Mouse (Mus musculus): ENCODE data around the gene Gramd1c. TPM values are rescaled to one million over a fixed set of nuclear protein-coding genes. Genes with fewer than 3 reads are reported as not detected.

The Gramd1c gene
- polyA plus RNA-seq, 1 experiment from 2014 or later, result 2.1 TPM

DNA sequence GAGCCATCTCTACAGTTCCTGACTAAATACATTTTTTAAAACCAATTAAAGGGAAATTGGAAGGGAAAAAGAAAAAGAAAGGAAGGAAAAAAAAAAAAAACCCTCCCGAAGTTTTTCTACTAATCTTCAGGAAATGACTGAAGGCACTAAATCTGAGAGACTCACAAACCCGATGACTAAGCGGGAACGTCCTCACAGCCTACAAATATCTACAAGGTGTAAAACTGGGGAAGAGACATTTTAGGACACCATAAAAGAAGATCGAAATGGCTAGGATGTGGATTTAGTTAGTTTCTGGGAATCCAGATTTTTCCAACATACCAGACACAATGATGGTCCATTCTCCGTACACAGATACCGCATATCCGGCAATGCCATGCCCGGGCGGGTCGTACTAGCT is 90.0 kb downstream of the Gramd1c start:
- H3K4me2 ChIP-seq, result no peak overlapping the region
- no peaks in the 10 kb centered on the region for H3K9me3 ChIP-seq (replicated peaks)
- H3K9ac ChIP-seq, result no peak overlapping the region
- no peak for ATAC-seq
- no peaks in the 10 kb centered on the region for H3K27me3 ChIP-seq
- H3K4me1 ChIP-seq, result no peaks in the 10 kb centered on the region
- no peaks in the 10 kb centered on the region; the same call in 1 of the 2 replicates for H3K36me3 ChIP-seq (ENCODE audit: poor library complexity, severe bottlenecking)
- WGBS, result 93% methylated on average over 11 of the region's 11 CpGs
- no peak overlapping the region for H3K4me3 ChIP-seq
- H3K27ac ChIP-seq, result no peak overlapping the region

DNA sequence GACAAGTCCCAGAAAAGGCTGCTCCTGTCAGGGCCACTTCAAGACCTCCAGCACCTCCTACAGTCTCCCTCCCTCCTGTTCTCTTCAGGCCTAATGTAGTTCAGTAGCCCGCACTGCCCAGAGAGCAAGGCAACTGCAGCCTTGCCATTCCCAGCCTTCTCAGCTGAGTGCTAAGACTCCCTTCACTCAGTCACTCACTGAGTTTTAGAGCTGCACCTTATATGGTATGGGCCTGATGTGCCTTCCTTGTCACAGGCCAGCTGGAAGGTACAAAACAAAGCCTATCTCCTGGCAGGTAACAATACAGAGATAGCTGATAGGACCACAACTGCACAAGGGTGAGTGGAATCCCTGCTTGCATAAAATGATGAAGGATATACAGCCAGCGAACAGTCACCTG is 90.8 kb downstream of the Gramd1c start:
- H3K27me3 ChIP-seq, result no peaks in the 10 kb centered on the region
- no peaks in the 10 kb centered on the region for H3K9me3 ChIP-seq (replicated peaks)
- ATAC-seq, result no peak
- no peak overlapping the region for H3K9ac ChIP-seq
- 94% methylated on average over 2 of the region's 2 CpGs for WGBS
- no peaks in the 10 kb centered on the region; the same call in 1 of the 2 replicates for H3K36me3 ChIP-seq (ENCODE audit: poor library complexity, severe bottlenecking)
- H3K4me1 ChIP-seq, result no peaks in the 10 kb centered on the region
- H3K27ac ChIP-seq, result no peak overlapping the region
- no peak overlapping the region for H3K4me3 ChIP-seq
- H3K4me2 ChIP-seq, result no peak overlapping the region

DNA sequence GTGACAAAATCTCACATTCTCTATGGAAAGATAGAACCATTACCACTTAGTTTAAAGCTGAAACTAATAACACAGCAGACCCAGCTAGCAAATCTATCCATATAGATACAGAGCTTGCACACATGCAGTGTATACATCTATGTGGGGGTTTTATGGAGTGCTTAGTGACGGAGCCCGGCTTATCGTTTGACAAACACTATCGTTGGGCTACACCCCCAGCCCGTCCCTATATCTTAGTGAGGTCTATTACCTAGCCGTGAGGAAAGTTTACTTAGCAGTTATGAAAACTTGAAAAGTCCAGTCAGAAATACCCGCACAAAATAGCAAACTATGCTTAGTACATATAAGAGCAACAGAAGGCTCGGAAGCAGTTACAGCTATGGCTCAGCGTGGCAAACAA is 91.4 kb downstream of the Gramd1c start:
- H3K4me3 ChIP-seq, result no peak overlapping the region
- no peaks in the 10 kb centered on the region; the same call in 1 of the 2 replicates for H3K36me3 ChIP-seq (ENCODE audit: poor library complexity, severe bottlenecking)
- H3K27ac ChIP-seq, result no peak overlapping the region
- no peak overlapping the region for H3K9ac ChIP-seq
- H3K4me2 ChIP-seq, result no peak overlapping the region
- no peak for ATAC-seq
- peaks cover 2% of the 10 kb centered on the region; the same call in 1 of the 2 replicates for H3K4me1 ChIP-seq
- H3K27me3 ChIP-seq, result no peaks in the 10 kb centered on the region
- H3K9me3 ChIP-seq (replicated peaks), result no peaks in the 10 kb centered on the region
- 95% methylated on average over 9 of the region's 9 CpGs for WGBS

DNA sequence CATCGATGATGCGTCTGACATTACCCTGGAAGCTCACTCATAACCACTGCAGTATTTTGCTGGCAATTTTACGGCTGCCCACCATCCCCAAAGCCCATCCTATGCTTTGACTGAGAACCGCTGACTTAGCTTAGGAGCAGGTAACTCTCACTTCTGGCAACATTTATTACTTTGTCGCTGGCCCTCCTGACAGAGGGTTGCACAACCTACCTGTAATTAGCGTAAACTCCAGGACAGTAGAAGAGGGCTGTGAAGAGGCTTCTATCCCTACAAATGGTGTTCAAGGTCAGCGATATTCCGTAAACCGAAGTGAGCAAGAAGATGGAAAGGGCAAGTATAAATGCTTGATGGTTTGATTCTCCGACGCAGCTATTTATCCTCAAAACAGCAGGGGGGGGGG is 92.0 kb downstream of the Gramd1c start:
- H3K9ac ChIP-seq, result no peak overlapping the region
- no peaks in the 10 kb centered on the region for H3K9me3 ChIP-seq (replicated peaks)
- H3K4me1 ChIP-seq, result peaks cover 7% of the 10 kb centered on the region
- 93% methylated on average over 11 of the region's 11 CpGs for WGBS
- no peak for ATAC-seq
- no peak overlapping the region for H3K4me2 ChIP-seq
- no peaks in the 10 kb centered on the region for H3K27me3 ChIP-seq
- H3K27ac ChIP-seq, result no peak overlapping the region
- H3K4me3 ChIP-seq, result no peak overlapping the region
- no peaks in the 10 kb centered on the region; the same call in 1 of the 2 replicates for H3K36me3 ChIP-seq (ENCODE audit: poor library complexity, severe bottlenecking)

DNA sequence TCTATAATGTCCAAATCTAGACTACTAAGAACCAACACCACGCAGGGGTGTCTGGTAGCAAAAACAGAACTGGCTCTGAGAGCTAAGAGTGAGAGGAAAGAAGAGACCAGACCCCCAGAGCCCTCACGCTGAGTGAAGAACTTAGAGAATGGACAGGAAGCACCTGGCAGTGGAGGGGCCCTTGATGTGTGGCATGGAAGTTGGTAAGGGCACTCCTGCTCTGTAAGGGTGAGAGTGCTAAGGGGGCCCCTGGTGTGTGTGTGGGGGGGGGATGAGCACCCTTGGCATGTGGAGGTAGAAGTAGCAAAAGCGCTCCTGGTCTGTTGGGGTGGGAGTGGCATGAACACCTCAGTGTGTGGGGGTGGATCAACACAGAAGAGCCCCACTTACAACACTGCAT is 92.7 kb downstream of the Gramd1c start:
- no peak for ATAC-seq
- Histone ChIP-seq H3K4me3 (no peak overlapping the region), H3K4me2 (no peak overlapping the region), H3K27ac (no peak overlapping the region), H3K9me3 (replicated peaks) (no peaks in the 10 kb centered on the region), H3K36me3 (ENCODE audit: poor library complexity, severe bottlenecking) (no peaks in the 10 kb centered on the region; the same call in 1 of the 2 replicates), H3K4me1 (peaks cover 12% of the 10 kb centered on the region), H3K9ac (no peak overlapping the region), H3K27me3 (no peaks in the 10 kb centered on the region)
- WGBS, result 89% methylated on average over 3 of the region's 3 CpGs

DNA sequence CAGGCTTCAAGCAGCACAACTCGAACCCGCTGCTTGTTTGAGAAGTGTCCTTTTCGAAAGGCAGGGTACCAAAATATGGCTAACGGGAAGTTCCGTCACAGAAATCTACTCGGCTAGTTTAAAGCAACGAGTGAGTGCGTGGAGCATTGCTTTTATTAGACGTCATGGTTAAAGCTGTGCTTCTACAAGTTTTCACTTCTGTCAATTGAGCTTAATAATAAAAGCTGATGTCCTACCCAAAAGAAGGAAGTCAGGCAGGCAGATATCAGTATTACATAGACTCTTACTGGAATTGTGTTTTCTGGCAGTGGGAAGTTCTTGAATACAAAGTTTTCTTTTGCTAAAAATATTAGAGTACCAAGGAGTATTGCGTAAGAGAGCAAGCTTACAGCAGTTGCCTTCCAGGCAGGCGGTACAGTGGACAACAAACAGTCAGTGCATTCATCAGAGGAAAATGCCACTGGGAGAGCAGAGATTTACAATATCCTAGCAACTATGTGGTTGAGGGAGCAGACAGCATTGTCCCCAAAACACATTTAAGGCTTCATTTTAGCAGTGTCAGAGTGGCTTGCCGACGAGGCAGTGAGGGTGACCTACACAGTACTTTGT is 97.3 kb downstream of the Gramd1c start:
- Histone ChIP-seq H3K27ac (no peak overlapping the region), H3K27me3 (no peaks in the 10 kb centered on the region), H3K4me1 (peaks cover 12% of the 10 kb centered on the region), H3K9ac (no peak overlapping the region), H3K4me3 (no peak overlapping the region), H3K4me2 (no peak overlapping the region), H3K9me3 (replicated peaks) (no peaks in the 10 kb centered on the region), H3K36me3 (ENCODE audit: poor library complexity, severe bottlenecking) (peaks cover 6% of the 10 kb centered on the region; the same call in 1 of the 2 replicates)
- ATAC-seq, result peak; percentile 58
- WGBS, result 66% methylated on average over 13 of the region's 13 CpGs

DNA sequence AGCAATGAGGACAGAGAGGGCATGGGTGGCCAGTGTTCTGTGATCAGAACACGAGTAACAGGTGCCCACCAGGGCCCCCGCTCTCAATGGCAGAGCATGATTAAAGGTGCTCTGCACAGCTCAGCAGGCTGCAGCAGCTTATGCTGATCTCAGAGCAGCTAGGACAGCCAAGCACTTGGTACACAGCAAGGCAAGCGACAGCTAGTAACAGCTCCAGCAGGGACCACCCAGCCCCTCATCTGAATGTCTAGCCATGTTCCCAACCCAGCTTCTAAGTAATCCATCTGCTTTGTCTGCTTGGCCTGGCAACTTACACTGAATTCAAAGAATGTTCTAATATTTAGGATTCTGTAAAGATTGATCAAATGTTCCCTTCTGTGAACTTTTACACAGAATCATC is 99.4 kb downstream of the Gramd1c start:
- Histone ChIP-seq H3K27ac (no peak overlapping the region), H3K36me3 (ENCODE audit: poor library complexity, severe bottlenecking) (0 out of 2 replicates have a peak, but pooled peaks cover 6% of the 10 kb centered on the region), H3K27me3 (no peaks in the 10 kb centered on the region), H3K4me1 (peaks cover 12% of the 10 kb centered on the region), H3K9me3 (replicated peaks) (no peaks in the 10 kb centered on the region), H3K4me2 (no peak overlapping the region), H3K9ac (no peak overlapping the region), H3K4me3 (no peak overlapping the region)
- ATAC-seq, result peak; percentile 48; the same call in 1 of the 2 replicates
- WGBS, result 75% methylated on average over 3 of the region's 3 CpGs

DNA sequence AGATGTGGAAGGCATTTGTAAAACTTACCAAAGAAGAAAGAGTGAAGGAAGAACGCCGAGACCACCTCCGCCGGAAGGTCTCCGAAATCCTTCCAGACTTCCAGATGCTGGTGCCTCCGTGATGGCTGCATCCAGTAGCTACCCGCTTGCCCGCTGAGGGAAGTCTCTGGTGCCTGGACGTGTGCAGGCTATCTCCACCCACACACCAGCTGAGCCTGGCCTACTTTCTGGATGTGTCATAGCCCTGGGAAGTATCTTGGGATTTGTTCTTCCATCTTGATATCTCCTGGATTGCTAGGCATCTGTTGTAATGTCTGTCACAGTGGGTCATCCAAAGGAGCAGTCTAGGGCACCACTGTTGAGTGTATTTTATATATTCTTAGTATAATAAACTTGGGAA is 99.9 kb downstream of the Gramd1c start:
- 0 out of 2 replicates have a peak, but pooled peaks cover 6% of the 10 kb centered on the region for H3K36me3 ChIP-seq (ENCODE audit: poor library complexity, severe bottlenecking)
- ATAC-seq, result no peak
- no peak overlapping the region for H3K4me3 ChIP-seq
- H3K9ac ChIP-seq, result no peak overlapping the region
- no peaks in the 10 kb centered on the region for H3K9me3 ChIP-seq (replicated peaks)
- no peak overlapping the region for H3K4me2 ChIP-seq
- peaks cover 12% of the 10 kb centered on the region for H3K4me1 ChIP-seq
- WGBS, result 91% methylated on average over 9 of the region's 9 CpGs
- H3K27me3 ChIP-seq, result no peaks in the 10 kb centered on the region
- no peak overlapping the region for H3K27ac ChIP-seq

DNA sequence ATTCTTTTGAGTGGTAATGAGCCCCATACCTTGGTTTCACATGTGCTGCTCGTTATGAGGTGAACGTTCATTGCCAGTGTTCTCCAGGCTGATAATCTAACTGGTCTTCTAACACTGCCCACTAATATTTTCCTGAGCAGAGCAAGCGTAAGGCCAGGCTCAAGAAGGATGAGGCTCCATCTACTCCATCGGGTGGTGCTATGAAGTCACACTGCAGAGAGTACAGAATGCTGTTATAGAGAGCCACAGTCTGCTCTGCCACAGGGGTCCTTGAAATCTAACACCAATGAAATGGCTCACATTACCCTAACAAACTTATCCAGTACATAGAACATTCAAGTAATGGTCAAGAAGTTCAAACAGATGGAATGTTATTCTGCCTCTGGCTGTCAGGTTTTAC is 105.1 kb downstream of the Gramd1c start:
- WGBS, result 85% methylated on average over 4 of the region's 4 CpGs
- no peak for ATAC-seq
- no peak overlapping the region for H3K4me2 ChIP-seq
- no peaks in the 10 kb centered on the region for H3K9me3 ChIP-seq (replicated peaks)
- no peaks in the 10 kb centered on the region for H3K27me3 ChIP-seq
- no peak overlapping the region for H3K4me3 ChIP-seq
- H3K4me1 ChIP-seq, result no peaks in the 10 kb centered on the region
- no peak overlapping the region for H3K27ac ChIP-seq
- H3K9ac ChIP-seq, result no peak overlapping the region
- peaks cover 15% of the 10 kb centered on the region; the same call in 1 of the 2 replicates for H3K36me3 ChIP-seq (ENCODE audit: poor library complexity, severe bottlenecking)

DNA sequence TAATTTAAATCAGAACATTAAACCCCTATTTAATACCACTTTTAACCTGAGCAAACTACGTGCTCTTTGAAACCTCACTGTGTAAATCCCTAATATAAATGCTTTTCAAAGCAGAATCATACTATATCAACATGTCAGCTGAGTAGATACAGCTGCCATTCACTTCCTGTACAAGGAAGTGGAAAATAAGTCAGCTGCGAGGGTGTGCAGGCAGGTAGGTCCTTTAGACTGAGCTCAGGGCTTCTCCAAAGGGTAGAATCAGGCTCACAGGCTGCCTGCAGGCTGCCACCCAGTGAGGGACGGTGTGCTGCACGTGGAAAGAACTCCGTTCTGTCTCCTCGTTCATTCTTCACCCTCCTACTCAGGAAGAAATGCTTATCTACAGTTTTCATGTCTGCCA is 108.2 kb downstream of the Gramd1c start:
- Histone ChIP-seq H3K27me3 (no peaks in the 10 kb centered on the region), H3K36me3 (ENCODE audit: poor library complexity, severe bottlenecking) (peaks cover 20% of the 10 kb centered on the region; the same call in 1 of the 2 replicates), H3K9me3 (replicated peaks) (no peaks in the 10 kb centered on the region), H3K9ac (no peak overlapping the region), H3K27ac (no peak overlapping the region), H3K4me3 (no peak overlapping the region), H3K4me2 (no peak overlapping the region), H3K4me1 (no peaks in the 10 kb centered on the region)
- WGBS, result 87% methylated on average over 6 of the region's 6 CpGs
- ATAC-seq, result no peak

DNA sequence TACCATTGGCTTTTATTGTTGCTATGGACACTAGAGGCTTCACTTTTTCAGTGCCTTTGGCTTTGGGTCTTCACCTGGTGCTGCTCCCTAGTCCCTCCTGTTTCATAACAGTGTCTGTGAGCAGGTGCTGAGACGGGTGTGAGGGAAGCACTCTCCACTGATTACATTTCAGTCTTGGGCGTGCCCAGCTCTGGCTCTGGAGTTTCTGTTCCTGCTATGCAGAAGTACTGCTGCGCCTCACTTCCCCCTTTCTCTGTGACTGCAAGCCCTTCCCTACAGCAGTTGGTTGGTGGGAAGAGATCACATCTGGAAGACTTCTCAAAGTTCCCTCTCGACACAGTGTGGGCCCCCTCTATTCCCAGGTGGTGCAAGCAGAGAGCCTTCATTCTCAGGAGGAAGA is 111.6 kb downstream of the Gramd1c start:
- 94% methylated on average over 4 of the region's 4 CpGs for WGBS
- Histone ChIP-seq H3K36me3 (ENCODE audit: poor library complexity, severe bottlenecking) (peaks cover 7% of the 10 kb centered on the region; the same call in 1 of the 2 replicates), H3K27ac (no peak overlapping the region), H3K27me3 (no peaks in the 10 kb centered on the region), H3K9me3 (replicated peaks) (no peaks in the 10 kb centered on the region), H3K4me1 (no peaks in the 10 kb centered on the region), H3K4me2 (no peak overlapping the region), H3K9ac (no peak overlapping the region), H3K4me3 (no peak overlapping the region)
- ATAC-seq, result no peak

DNA sequence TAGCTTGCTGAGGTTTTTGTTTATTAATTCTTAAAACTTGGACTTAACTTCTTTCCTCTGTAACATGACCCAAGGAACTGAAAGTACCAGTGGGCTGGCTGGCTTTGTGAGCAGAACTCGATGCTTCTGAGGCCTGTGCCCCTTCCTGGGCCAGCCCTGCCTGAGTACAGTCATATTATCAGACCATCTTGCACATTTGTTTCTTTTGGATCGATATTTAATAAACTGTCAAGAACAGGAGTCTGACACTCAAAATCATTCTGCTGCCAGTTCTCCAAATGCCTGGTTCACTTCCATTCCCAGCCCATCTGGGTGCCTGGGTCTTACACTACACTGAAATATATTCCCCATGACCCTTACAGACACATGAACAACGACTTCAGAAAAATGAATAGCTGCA is 117.3 kb downstream of the Gramd1c start:
- H3K4me2 ChIP-seq, result no peak overlapping the region
- no peak overlapping the region for H3K9ac ChIP-seq
- no peaks in the 10 kb centered on the region for H3K36me3 ChIP-seq (ENCODE audit: poor library complexity, severe bottlenecking)
- H3K27ac ChIP-seq, result no peak overlapping the region
- H3K9me3 ChIP-seq (replicated peaks), result no peaks in the 10 kb centered on the region
- no peak for ATAC-seq
- 78% methylated on average over 3 of the region's 3 CpGs for WGBS
- no peaks in the 10 kb centered on the region for H3K4me1 ChIP-seq
- no peak overlapping the region for H3K4me3 ChIP-seq
- H3K27me3 ChIP-seq, result no peaks in the 10 kb centered on the region

DNA sequence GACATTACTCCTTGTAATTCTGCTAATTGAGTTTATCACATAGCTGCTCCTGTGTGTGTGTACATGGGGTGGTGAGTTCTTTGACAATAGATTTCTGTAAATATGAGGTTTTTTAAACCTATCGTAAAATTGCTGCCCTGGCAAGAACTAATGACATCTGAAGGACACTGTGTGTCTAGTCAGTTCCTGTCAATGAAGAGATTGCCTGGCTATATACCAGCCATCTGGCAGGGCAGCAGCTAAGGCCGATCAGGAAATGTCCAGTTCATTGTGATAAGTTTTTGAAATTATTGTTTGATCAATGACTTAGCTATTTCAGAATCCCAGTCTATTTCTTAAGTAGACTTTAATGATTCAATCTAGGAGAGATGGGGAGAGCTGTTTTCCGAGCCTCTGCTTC is 117.8 kb downstream of the Gramd1c start:
- no peak overlapping the region for H3K9ac ChIP-seq
- no peak overlapping the region for H3K4me2 ChIP-seq
- H3K36me3 ChIP-seq (ENCODE audit: poor library complexity, severe bottlenecking), result no peaks in the 10 kb centered on the region
- H3K4me1 ChIP-seq, result no peaks in the 10 kb centered on the region
- H3K4me3 ChIP-seq, result no peak overlapping the region
- no peaks in the 10 kb centered on the region for H3K9me3 ChIP-seq (replicated peaks)
- no peak for ATAC-seq
- WGBS, result 88% methylated on average over 3 of the region's 3 CpGs
- H3K27me3 ChIP-seq, result no peaks in the 10 kb centered on the region
- no peak overlapping the region for H3K27ac ChIP-seq

All from forebrain, embryonic 13.5 days (tissue).